Mouse (Mus musculus) forebrain, embryonic 16.5 days (tissue): ENCODE measurements around the gene Ephx1. TPM values are rescaled to one million over a fixed set of nuclear protein-coding genes. Genes with fewer than 3 reads are reported as not detected.
A peak's percentile ranks its signal among the peaks of the same experiment; 100 is the strongest.
"Not testable (repeated sequence)": the region's sequence is repeated elsewhere in the genome, so short reads cannot be mapped to it uniquely, and the experiment has no call there.

Experiments
- ATAC-seq: fragments of 200-750 bp; cut with Nextera tagmentation; 2 replicates; pipeline ENCODE4 v1.8.0; 2017; ENCODE audit warnings: mild to moderate bottlenecking, moderate library complexity
- H3K27ac ChIP-seq: fragments of 300-500 bp; sonication (generic); 2 replicates; pipeline ENCODE4 v1.5.1; 2014; ENCODE audit warnings: low read length, control low read depth
- H3K27me3 ChIP-seq: fragments of 300-500 bp; sonication (generic); replicated peaks from 2 replicates; pipeline ENCODE4 v1.6.1; 2014; ENCODE audit warnings: low read length; ENCODE audit not compliant: control insufficient read depth, insufficient read depth
- H3K36me3 ChIP-seq: fragments of 300-500 bp; sonication (generic); 2 replicates; pipeline ENCODE4 v1.6.1; 2014; ENCODE audit not compliant: control insufficient read depth, insufficient read depth
- H3K4me1 ChIP-seq: fragments of 300-500 bp; sonication (generic); replicated peaks from 2 replicates; pipeline ENCODE4 v1.6.1; 2014; ENCODE audit warnings: low read length; ENCODE audit not compliant: control insufficient read depth, insufficient read depth
- H3K4me2 ChIP-seq: fragments of 300-500 bp; sonication (generic); 2 replicates; pipeline ENCODE4 v1.6.1; 2014; ENCODE audit warnings: mild to moderate bottlenecking, low read length, control low read depth
- H3K4me3 ChIP-seq: fragments of 300-500 bp; sonication (generic); replicated peaks from 2 replicates; pipeline ENCODE4 v1.5.1; 2014; ENCODE audit warnings: mild to moderate bottlenecking, low read length, control low read depth
- H3K9ac ChIP-seq: fragments of 300-500 bp; sonication (generic); replicated peaks from 2 replicates; pipeline ENCODE4 v1.6.1; 2014; ENCODE audit warnings: low read depth, low read length, control low read depth
- H3K9me3 ChIP-seq: fragments of 300-500 bp; sonication (generic); 2 replicates; pipeline ENCODE4 v1.6.1; 2016; ENCODE audit warnings: low read length; ENCODE audit not compliant: control insufficient read depth
- WGBS: fragments of 180-500 bp; shearing (Covaris S2); extraction: QIAGEN DNeasy Blood & Tissue Kit; methylation state at CpG from one replicate; pipeline ENCODE4 v1.1.7; 2014; 5-methylcytosine and 5-hydroxymethylcytosine counted together
- polyA plus RNA-seq: library from polyadenylated mRNA; unstranded; fragments of >200 nt; fragmentation: Nextera tagmentation; extraction: Ambion mirVana; gene quantifications from 2 replicates; pipeline ENCODE4 v1.2.1, GENCODE M21; 2015

The Ephx1 gene
- polyA plus RNA-seq, 1 experiment from 2014 or later = 6.6 TPM

- Histone ChIP-seq H3K27me3 (no peaks in the 10 kb centered on the region), H3K36me3 (no peaks in the 10 kb centered on the region), H3K4me3 (no peak overlapping the region), H3K4me2 (no peak overlapping the region), H3K9me3 (no peaks in the 10 kb centered on the region), H3K27ac (no peak overlapping the region), H3K4me1 (no peaks in the 10 kb centered on the region), H3K9ac (no peak overlapping the region)
- 54% methylated on average over 1 of the region's 1 CpGs for WGBS
- ATAC-seq = no peak
These were observed 26.8 kb upstream of the Ephx1 start for GRCm38 (mm10) chr1:181047520-181047919.

- 9% methylated on average over 4 of the region's 4 CpGs for WGBS
- H3K9ac ChIP-seq = no peak overlapping the region
- H3K27ac ChIP-seq = no peak overlapping the region
- no peaks in the 10 kb centered on the region for H3K9me3 ChIP-seq
- no peaks in the 10 kb centered on the region for H3K27me3 ChIP-seq
- ATAC-seq = no peak
- H3K36me3 ChIP-seq = no peaks in the 10 kb centered on the region
- no peak overlapping the region for H3K4me2 ChIP-seq
- no peaks in the 10 kb centered on the region for H3K4me1 ChIP-seq
- H3K4me3 ChIP-seq = no peak overlapping the region
These were observed 18.9 kb upstream of the Ephx1 start for GRCm38 (mm10) chr1:181039652-181040051.

GRCm38 (mm10) chr1:181037623-181038022 lies 16.9 kb upstream of the Ephx1 start:
- H3K27ac ChIP-seq = no peak overlapping the region
- H3K9me3 ChIP-seq = no peaks in the 10 kb centered on the region
- 66% methylated on average over 4 of the region's 4 CpGs for WGBS
- H3K4me3 ChIP-seq = no peak overlapping the region
- no peak for ATAC-seq
- H3K4me1 ChIP-seq = no peaks in the 10 kb centered on the region
- H3K9ac ChIP-seq = no peak overlapping the region
- no peak overlapping the region for H3K4me2 ChIP-seq
- H3K27me3 ChIP-seq = no peaks in the 10 kb centered on the region
- H3K36me3 ChIP-seq = no peaks in the 10 kb centered on the region

DNA sequence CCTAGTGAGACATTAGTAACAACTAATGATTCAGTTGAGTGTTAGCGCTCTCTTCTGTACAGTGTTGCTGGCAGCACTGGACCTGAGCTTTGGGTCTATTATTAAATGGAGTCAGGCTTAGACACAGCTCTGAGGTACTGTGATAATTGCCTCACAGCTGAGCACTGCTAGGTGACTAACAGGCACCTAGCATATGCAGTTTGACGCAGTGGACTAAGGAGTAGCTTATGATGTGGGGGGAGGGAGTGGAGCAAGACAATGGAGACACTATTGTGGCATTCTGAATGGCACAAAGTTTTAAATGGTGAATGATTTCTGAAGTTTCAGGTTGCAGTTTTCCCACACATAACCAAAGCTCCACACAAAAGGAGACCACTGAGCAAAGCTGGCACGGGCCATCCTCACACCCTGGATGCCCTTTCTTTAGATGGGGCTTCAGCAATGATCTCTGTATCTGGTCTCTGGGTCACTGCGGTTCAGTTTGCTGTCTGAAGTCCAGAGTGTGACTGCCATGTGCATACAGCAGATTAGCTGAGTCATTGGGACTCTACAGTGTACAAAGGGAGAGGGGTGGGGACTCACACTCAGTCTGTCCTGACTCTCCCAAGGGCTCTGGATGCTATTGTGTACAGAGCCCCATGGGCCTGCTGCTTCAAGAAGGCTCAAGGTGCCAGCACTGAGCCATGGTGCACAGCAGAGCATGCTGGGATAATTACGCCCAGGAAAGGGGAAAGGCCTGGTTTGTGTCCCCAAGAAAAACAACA lies 14.5 kb upstream of the Ephx1 start:
- not testable (repeated sequence) for H3K4me3 ChIP-seq, H3K4me1 ChIP-seq, H3K27ac ChIP-seq, H3K9me3 ChIP-seq, H3K9ac ChIP-seq, H3K4me2 ChIP-seq, H3K27me3 ChIP-seq, ATAC-seq, H3K36me3 ChIP-seq
- 69% methylated on average over 4 of the region's 5 CpGs for WGBS

GRCm38 (mm10) chr1:181022265-181022664 lies 1.6 kb upstream of the Ephx1 start:
- Histone ChIP-seq H3K4me3 (no peak overlapping the region), H3K9me3 (no peaks in the 10 kb centered on the region), H3K27me3 (no peaks in the 10 kb centered on the region; the same call in 1 of the 2 replicates), H3K4me2 (no peak overlapping the region), H3K27ac (no peak overlapping the region), H3K9ac (no peak overlapping the region), H3K36me3 (no peaks in the 10 kb centered on the region), H3K4me1 (0 out of 2 replicates have a peak, but pooled peaks cover 2% of the 10 kb centered on the region)
- WGBS = 21% methylated on average over 1 of the region's 1 CpGs
- ATAC-seq = no peak

GRCm38 (mm10) chr1:181021488-181021865 lies 773 bp upstream of the Ephx1 start:
- Histone ChIP-seq H3K4me2 (no peak overlapping the region), H3K27me3 (no peaks in the 10 kb centered on the region; the same call in 1 of the 2 replicates), H3K4me1 (0 out of 2 replicates have a peak, but pooled peaks cover 4% of the 10 kb centered on the region), H3K9me3 (no peaks in the 10 kb centered on the region), H3K4me3 (no peak overlapping the region), H3K27ac (no peak overlapping the region), H3K36me3 (no peaks in the 10 kb centered on the region), H3K9ac (no peak overlapping the region)
- WGBS = 59% methylated on average over 7 of the region's 7 CpGs
- no peak for ATAC-seq

- Histone ChIP-seq H3K4me3 (no peak overlapping the region), H3K9ac (no peak overlapping the region), H3K27me3 (no peaks in the 10 kb centered on the region; the same call in 1 of the 2 replicates), H3K4me2 (no peak overlapping the region), H3K36me3 (no peaks in the 10 kb centered on the region), H3K9me3 (no peaks in the 10 kb centered on the region), H3K4me1 (peaks cover 10% of the 10 kb centered on the region; the same call in 1 of the 2 replicates), H3K27ac (no peak overlapping the region)
- WGBS = 75% methylated on average over 13 of the region's 13 CpGs
- ATAC-seq = no peak
These were observed 2.7 kb downstream of the Ephx1 start for GRCm38 (mm10) chr1:181017890-181018420.

DNA sequence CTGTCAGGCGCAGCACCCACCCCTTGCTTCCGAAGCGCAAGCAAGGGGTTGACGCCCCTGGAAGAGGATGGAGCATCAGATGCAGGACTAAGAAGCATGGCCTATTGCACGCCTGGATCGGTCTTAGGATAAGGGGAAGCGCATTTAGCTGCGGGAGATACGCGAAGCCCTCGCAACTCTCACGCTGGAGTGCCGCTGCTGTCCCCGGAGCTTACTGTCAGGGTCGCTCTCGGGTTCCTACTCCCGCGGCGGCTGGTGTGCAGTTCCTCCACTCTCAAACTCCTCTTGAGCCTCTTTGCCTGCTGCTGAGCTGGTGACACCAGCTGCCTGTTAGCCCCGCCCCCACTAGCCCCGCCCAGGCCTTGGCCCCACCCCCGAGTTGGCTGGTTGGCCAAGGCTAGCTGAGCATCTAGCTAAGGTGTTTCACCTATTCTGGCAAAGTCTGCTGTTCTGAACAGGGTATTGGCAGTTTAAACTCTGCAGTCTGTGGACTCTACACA lies 3.4 kb downstream of the Ephx1 start:
- Histone ChIP-seq H3K4me2 (peak overlapping the region; percentile 86), H3K9ac (peak overlapping the region; percentile 52), H3K36me3 (no peaks in the 10 kb centered on the region), H3K27me3 (no peaks in the 10 kb centered on the region; the same call in 1 of the 2 replicates), H3K4me3 (peak overlapping the region; percentile 52), H3K4me1 (peaks cover 10% of the 10 kb centered on the region; the same call in 1 of the 2 replicates), H3K9me3 (no peaks in the 10 kb centered on the region), H3K27ac (no peak overlapping the region)
- WGBS = under 1% methylated on average over 21 of the region's 22 CpGs
- ATAC-seq = peak; percentile 85

DNA sequence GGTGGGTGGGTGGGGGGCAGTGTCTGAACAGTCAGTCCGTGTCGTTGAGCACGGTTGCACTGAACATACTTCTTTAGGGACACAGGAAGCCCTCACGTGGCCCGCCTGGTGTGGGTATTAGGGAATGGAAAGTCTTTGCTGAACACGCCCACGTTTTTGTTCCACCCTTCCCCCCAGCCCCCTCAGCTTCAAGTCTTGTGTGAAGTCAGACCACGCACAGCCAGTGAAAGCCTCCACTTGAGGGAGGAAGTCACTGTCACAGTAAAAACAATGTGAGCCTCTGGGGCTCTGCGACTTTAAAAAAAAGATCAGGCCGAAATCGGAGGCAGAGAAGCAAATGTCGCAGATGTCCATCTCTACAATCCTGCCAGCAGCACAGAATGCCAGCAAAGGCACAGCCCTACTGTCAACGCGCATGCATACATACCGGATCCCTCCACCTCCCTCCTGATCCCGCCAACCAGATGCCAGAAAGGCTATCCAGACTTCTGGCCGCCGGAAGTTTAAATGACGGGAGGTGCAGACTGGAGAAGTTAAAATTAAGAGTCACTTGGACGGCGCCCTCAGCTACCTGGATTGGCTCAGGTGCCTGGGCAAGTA lies 4.1 kb downstream of the Ephx1 start:
- 4% methylated on average over 21 of the region's 21 CpGs for WGBS
- no peak overlapping the region for H3K27ac ChIP-seq

More for the DNA sequence above, 4.1 kb downstream of the Ephx1 start:
- H3K36me3 ChIP-seq = no peaks in the 10 kb centered on the region
- H3K9me3 ChIP-seq = no peaks in the 10 kb centered on the region
- H3K9ac ChIP-seq = peak overlapping the region; percentile 52
- H3K27me3 ChIP-seq = no peaks in the 10 kb centered on the region; the same call in 1 of the 2 replicates
- peak overlapping the region; percentile 86 for H3K4me2 ChIP-seq
- H3K4me1 ChIP-seq = peaks cover 10% of the 10 kb centered on the region; the same call in 1 of the 2 replicates
- peak; percentile 71 for ATAC-seq
- H3K4me3 ChIP-seq = peak overlapping the region; percentile 52
